Mouse (Mus musculus): ENCODE results near the gene Gcn1l1. TPM values are rescaled to one million over a fixed set of nuclear protein-coding genes. Genes with fewer than 3 reads are reported as not detected.
"Not testable (repeated sequence)": the region's sequence is repeated elsewhere in the genome, so short reads cannot be mapped to it uniquely, and the experiment has no call there.

The Gcn1l1 gene
- polyA plus RNA-seq (2016; fragmentation: Nextera tagmentation; extraction: Ambion mirVana), result 56.9 and 57.5 TPM in 2 replicates

DNA sequence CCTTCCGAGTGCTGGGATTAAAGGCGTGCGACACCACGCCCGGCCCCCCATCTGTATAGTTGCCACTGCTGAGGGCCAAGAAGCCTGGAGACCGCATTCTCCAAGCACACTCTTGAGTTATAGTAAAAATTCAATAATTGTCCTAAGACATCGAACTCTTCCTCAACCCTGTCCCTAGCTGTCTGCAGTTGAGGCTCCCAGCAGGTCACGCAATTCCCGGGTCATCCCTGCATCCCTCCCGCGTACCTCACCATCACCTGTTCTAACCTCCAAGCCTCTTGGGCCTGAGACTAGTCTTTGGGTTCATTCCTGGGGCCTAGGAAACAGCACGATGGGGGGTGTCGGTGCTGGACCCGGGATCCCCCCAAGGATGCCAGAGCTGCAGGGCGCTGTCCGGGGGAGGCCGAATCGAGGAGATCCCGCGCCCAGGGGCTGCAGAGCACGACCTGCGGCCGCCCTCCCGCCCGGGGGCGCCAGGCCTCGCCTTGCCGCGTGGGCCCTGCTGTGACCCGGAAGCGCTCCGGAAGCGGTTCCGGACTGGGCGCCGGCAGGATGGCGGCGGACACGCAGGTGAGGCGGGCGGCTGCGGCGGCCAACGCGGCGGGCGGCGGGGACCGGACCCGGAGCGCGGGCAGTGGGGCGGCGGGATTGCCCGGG lies at the start of gene Gcn1l1:
Gcn1l1 (plus strand) TSS at position 518 of the 657 bp plus-strand sequence.
- Histone ChIP-seq H3K4me1 (replicated peaks) (peaks cover 71% of the 10 kb centered on the region), H3K27me3 (ENCODE audit: insufficient read depth, poor library complexity, severe bottlenecking) (no peaks in the 10 kb centered on the region), H3K36me3 (peaks cover 51% of the 10 kb centered on the region), H3K4me3 (peak within 1 kb of the TSS; percentile 97), H3K27ac (peak within 1 kb of the TSS; percentile 94), H3K9me3 (no peaks in the 10 kb centered on the region)
- WGBS, result 2% methylated on average over 55 of the region's 55 CpGs
- peak; percentile 81 for DNase-seq (ENCODE audit: low spot score)

DNA sequence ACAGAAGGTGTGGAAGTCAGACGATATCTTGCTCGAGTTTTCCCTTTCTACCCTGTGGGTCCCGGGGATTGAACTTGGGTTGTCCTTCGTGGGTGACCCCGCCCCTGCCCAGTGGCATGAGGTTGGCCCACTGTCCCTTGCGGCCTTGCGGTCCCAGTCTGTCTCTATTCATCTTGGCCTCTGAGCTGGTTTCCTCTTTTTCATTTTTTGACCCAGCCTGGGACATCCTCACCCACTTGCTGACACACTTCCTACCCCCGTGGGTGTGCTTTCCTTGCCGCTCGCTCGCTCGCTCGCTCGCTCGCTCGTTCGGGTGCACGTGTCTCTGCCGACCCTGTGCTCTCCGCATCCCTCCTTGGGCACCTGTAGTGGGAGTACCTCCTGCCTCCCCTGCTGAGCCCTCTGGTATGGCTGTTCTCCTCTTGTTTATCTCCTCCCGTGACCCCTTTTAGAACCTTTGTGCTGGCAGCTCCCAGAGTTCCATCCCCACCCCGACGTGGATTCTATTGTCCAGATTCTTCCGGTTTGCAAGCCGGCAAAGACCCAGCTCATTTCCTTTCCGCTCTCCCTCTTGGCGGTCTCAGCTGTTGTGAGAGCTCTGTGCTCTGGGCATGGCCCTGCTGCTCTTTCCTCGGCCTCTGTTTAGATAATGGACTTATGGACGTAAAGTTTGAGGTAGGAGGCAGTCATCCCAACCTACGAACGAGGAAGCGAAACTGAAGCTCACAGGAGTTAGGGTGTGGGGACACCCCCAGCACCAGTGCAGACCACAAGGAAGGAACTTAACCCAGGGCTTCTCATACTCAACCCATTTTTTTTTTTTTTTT lies 48.8 kb upstream of the Gcn1l1 start:
- Histone ChIP-seq H3K9me3 (no peaks in the 10 kb centered on the region), H3K4me1 (replicated peaks) (peaks cover 40% of the 10 kb centered on the region), H3K4me3 (no peak overlapping the region), H3K27me3 (ENCODE audit: insufficient read depth, poor library complexity, severe bottlenecking) (no peaks in the 10 kb centered on the region), H3K27ac (peak overlapping the region; percentile 67), H3K36me3 (peaks cover 22% of the 10 kb centered on the region)
- DNase-seq (ENCODE audit: low spot score), result no peak
- WGBS, result 78% methylated on average over 32 of the region's 32 CpGs

DNA sequence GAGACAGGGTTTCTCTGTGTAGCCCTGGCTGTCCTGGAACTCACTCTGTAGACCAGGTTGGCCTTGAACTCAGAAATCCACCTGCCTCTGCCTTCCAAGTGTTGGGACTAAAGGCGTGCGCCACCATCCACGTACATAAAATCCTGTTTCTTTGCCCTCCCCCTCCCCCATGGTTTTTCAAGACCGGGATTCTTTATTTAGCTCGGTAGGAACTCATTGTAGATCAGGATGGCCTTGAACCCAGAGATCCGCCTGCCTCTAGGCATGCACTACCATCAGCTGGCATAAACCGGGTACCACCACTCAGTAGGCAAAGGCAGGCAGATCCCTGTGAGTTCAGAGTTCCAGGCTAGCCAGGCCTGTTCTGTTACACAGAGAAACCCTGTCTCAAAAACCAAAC lies 48.1 kb upstream of the Gcn1l1 start:
- 93% methylated on average over 7 of the region's 7 CpGs for WGBS
- no peaks in the 10 kb centered on the region for H3K27me3 ChIP-seq (ENCODE audit: insufficient read depth, poor library complexity, severe bottlenecking)
- no peak overlapping the region for H3K4me3 ChIP-seq
- peaks cover 42% of the 10 kb centered on the region for H3K4me1 ChIP-seq (replicated peaks)
- peaks cover 22% of the 10 kb centered on the region for H3K36me3 ChIP-seq
- H3K9me3 ChIP-seq, result no peaks in the 10 kb centered on the region
- no peak for DNase-seq (ENCODE audit: low spot score)
- H3K27ac ChIP-seq, result no peak overlapping the region

DNA sequence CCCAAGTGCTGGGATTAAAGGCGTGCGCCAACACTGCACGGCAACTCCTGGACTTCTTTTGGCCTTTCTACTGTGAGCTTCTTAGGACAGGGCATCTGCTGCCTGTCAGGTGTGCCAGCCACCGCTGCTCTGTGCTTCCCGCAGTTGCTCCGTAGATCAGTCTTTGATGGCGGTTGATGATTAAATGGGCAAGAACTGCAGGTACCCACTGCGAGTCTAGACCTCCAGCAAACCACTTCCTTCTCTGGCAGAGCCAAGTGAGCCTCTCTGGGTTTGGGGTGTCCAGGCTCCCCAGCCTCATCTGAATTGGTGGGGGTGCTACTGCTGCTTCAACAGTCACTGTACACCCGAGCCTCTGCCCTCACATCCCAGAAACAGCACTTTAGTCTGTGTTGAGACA lies 47.6 kb upstream of the Gcn1l1 start:
- H3K27me3 ChIP-seq (ENCODE audit: insufficient read depth, poor library complexity, severe bottlenecking), result no peaks in the 10 kb centered on the region
- WGBS, result 94% methylated on average over 9 of the region's 9 CpGs
- no peaks in the 10 kb centered on the region for H3K9me3 ChIP-seq
- DNase-seq (ENCODE audit: low spot score), result no peak
- peaks cover 22% of the 10 kb centered on the region for H3K36me3 ChIP-seq
- peaks cover 45% of the 10 kb centered on the region for H3K4me1 ChIP-seq (replicated peaks)
- no peak overlapping the region for H3K27ac ChIP-seq
- no peak overlapping the region for H3K4me3 ChIP-seq

DNA sequence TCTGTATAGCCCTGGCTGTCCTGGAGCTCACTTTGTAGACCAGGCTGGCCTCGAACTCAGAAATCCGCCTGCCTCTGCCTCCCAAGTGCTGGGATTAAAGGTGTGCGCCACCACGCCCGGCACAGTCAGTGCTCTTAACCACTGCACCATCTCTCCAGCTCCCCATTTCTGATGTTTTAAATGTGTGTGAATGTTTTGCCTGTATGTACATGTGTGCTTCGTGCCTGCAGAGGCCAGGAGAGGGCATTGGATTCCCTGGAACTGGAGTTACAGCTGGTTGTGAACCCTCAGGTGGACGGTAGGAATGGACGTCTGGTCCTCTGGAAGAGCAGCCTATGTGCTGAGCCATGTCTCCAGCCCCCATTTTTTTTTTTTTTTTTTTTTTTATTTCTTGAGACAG lies 46.8 kb upstream of the Gcn1l1 start:
- peaks cover 52% of the 10 kb centered on the region for H3K4me1 ChIP-seq (replicated peaks)

DNA sequence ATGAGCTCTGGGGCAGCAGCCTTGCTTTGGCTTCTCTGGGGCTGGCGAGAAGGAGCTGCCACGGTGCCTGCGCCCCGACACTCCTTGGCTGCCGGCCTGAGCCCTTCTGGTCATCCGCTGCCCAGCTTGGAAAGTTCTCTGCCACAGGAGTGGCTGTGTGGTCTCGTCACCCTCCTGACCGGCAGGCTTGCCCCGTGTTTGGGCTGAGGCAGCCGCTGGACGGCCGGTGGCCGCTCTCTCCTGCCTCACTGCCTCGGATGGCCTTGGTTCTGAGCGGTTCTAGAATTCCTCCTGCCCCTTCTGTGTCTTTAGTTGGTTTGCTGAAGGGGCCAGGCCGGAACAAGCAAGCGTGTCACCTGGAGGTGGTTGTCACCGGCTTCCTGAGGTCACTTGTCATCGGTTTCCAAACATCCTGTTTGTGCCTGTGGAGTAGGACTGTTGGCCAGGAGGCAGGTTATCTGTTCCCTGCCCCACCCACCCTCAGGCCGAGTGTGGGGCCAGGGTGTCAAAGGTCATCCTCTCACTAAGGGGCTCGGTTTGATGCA lies 44.7 kb upstream of the Gcn1l1 start:
- H3K4me1 ChIP-seq (replicated peaks), result peaks cover 61% of the 10 kb centered on the region
- H3K9me3 ChIP-seq, result no peaks in the 10 kb centered on the region
- H3K27ac ChIP-seq, result peak overlapping the region; percentile 68
- H3K36me3 ChIP-seq, result peaks cover 22% of the 10 kb centered on the region
- WGBS, result 62% methylated on average over 21 of the region's 21 CpGs
- no peak overlapping the region for H3K4me3 ChIP-seq
- DNase-seq (ENCODE audit: low spot score), result no peak
- H3K27me3 ChIP-seq (ENCODE audit: insufficient read depth, poor library complexity, severe bottlenecking), result no peaks in the 10 kb centered on the region

More for the DNA sequence above, 46.8 kb upstream of the Gcn1l1 start:
- H3K4me3 ChIP-seq; H3K9me3 ChIP-seq; DNase-seq (ENCODE audit: low spot score); H3K27me3 ChIP-seq (ENCODE audit: insufficient read depth, poor library complexity, severe bottlenecking); H3K27ac ChIP-seq: not testable (repeated sequence)
- 93% methylated on average over 8 of the region's 8 CpGs for WGBS
- peaks cover 22% of the 10 kb centered on the region for H3K36me3 ChIP-seq

DNA sequence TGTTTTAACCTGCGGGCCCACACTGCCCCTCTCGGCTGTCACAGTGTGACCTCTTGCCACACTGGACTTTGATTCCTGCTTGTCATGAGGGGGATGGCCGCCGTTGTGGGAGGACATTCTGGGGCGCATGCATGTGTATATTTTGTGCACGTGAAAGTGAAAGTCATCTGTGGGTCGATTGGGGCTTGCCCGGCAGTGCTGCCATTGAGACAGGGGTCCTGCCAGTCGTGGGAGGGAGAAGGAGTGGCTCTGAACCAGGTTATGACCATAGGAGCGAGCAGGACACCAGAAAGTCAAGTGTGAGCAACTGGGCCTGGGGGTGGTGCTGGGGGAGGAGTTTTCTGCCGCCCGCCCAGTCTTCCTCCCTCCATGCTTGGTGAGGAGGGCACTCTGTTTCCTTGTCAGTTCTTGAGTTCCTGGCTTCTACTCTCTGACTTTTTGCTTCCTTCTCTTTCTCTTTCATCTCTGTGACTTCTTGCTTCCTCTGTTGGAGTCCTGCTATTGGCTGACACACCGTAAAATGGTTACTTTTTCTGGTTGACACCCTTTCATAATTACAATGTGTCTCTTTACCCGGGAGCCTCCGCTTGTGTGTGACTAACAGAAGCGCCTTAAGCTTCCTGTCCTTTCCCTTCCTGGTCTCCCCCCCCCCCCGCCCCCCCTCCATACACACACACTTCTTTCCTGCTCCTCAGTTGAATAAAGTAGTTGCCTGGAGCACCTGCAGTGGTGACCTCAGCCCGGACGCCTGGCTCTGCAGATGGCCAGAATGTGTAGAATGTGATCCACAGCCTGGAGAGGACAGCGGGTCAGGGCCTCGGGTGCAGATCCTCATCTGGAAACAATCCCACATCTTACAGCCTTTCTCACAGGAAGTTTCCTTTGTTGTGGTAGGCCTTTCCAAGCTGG lies 43.2 kb upstream of the Gcn1l1 start:
- H3K36me3 ChIP-seq, result peaks cover 12% of the 10 kb centered on the region
- no peaks in the 10 kb centered on the region for H3K9me3 ChIP-seq
- H3K4me1 ChIP-seq (replicated peaks), result peaks cover 64% of the 10 kb centered on the region
- peak overlapping the region; percentile 81 for H3K27ac ChIP-seq
- DNase-seq (ENCODE audit: low spot score), result peak; percentile 68
- H3K27me3 ChIP-seq (ENCODE audit: insufficient read depth, poor library complexity, severe bottlenecking), result no peaks in the 10 kb centered on the region
- WGBS, result 65% methylated on average over 21 of the region's 21 CpGs
- H3K4me3 ChIP-seq, result 0 out of 2 replicates have a peak overlapping the region, but pooled peaks have one; percentile 11

DNA sequence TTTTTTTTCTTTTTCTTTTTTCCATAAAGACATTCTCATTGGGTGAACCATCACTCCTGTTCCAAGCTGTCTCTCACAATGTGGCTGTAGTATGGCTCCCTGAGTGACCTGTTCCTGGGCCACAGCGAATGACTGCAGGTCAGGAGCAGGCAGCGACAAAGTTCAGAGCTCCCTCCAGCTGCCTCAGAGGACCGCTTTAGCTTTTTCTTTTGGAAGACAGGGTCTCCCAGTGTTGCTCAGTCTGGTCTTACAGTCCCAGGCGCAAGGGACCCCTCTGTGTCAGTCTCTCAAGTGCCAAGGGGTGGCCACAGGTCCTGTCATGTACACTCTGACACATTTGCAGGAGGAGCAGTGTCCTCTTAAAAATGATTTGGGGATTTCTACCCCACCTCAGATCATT lies 42.5 kb upstream of the Gcn1l1 start:
- DNase-seq (ENCODE audit: low spot score), result no peak
- peaks cover 5% of the 10 kb centered on the region; the same call in 1 of the 2 replicates for H3K36me3 ChIP-seq
- peak overlapping the region; percentile 81 for H3K27ac ChIP-seq
- WGBS, result 79% methylated on average over 4 of the region's 4 CpGs
- H3K4me1 ChIP-seq (replicated peaks), result peaks cover 64% of the 10 kb centered on the region
- no peaks in the 10 kb centered on the region for H3K9me3 ChIP-seq
- H3K4me3 ChIP-seq, result no peak overlapping the region
- no peaks in the 10 kb centered on the region for H3K27me3 ChIP-seq (ENCODE audit: insufficient read depth, poor library complexity, severe bottlenecking)

DNA sequence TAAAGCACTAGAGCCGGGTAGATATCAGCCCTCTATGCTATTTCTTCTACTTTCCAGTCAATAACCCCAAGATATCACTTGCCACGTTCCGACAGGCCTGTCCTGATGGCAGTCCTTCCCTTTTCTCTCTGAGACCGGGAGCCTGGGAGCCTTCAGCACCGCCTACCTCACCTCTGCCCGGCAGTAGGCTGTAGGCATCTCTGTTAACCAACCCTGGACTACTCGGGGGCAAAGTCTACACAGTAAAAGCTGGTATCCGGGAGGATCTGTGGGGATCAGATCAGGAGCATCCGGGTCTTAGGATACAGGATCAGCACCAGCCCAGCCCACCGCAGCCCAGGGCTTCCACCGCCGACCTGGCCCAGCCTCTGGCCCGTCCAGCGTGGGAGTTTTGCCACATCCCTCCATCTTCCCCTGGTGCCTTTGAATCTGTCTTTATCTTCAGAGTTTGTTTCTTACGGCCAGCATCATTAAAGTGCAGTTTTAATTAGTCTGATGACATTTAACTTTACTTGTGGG lies 42.0 kb upstream of the Gcn1l1 start:
- peaks cover 66% of the 10 kb centered on the region for H3K4me1 ChIP-seq (replicated peaks)
- DNase-seq (ENCODE audit: low spot score), result no peak
- WGBS, result 75% methylated on average over 15 of the region's 15 CpGs
- H3K9me3 ChIP-seq, result no peaks in the 10 kb centered on the region
- no peak overlapping the region for H3K4me3 ChIP-seq
- H3K27ac ChIP-seq, result peak overlapping the region; percentile 81; the same call in 1 of the 2 replicates
- H3K27me3 ChIP-seq (ENCODE audit: insufficient read depth, poor library complexity, severe bottlenecking), result no peaks in the 10 kb centered on the region
- H3K36me3 ChIP-seq, result peaks cover 4% of the 10 kb centered on the region; the same call in 1 of the 2 replicates

DNA sequence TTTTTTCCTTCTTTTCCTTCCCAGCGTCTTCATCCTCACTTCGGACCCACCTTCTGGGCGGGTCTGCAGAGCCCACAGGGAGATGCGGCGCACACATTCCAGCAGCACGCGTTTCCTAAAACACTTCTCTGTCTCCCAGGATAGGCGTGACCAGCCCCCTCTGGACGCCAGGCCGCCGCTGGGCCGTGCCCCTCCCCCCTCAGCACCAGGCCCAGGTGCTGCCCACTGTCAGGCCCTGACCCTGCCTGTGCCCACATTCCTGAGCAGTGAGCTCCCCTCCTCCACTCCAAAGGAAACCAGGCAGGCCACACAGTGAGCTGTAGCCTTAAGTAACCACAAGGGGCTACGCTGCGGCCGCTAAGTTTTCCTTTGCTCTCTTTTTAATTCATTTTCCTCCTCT lies 41.1 kb upstream of the Gcn1l1 start:
- H3K4me1 ChIP-seq (replicated peaks), result peaks cover 72% of the 10 kb centered on the region
- peak overlapping the region; percentile 32 for H3K4me3 ChIP-seq
- WGBS, result 4% methylated on average over 15 of the region's 15 CpGs
- H3K27me3 ChIP-seq (ENCODE audit: insufficient read depth, poor library complexity, severe bottlenecking), result no peaks in the 10 kb centered on the region
- no peaks in the 10 kb centered on the region for H3K36me3 ChIP-seq
- peak; percentile 65 for DNase-seq (ENCODE audit: low spot score)
- no peaks in the 10 kb centered on the region for H3K9me3 ChIP-seq
- peak overlapping the region; percentile 81 for H3K27ac ChIP-seq

DNA sequence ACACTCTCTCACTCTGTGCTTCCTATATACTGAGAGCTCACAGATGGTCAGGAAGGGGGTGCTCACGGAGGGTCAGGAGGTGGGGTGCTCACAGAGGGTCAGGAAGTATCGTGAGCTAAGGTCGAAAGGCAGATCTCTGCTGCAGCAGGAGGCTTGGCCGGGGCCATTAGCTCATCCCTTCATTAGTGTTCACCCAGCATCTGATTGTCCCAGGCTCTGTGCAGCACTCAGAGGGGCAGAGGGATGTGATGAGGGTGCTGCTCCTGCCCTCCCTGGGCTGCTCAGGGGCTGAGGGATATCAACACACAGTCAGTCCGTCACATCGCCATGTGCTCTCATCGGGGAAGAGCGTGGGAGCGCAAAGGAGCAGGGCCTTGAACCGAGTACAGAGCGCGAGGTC lies 40.6 kb upstream of the Gcn1l1 start:
- H3K36me3 ChIP-seq, result no peaks in the 10 kb centered on the region
- peaks cover 77% of the 10 kb centered on the region for H3K4me1 ChIP-seq (replicated peaks)

DNA sequence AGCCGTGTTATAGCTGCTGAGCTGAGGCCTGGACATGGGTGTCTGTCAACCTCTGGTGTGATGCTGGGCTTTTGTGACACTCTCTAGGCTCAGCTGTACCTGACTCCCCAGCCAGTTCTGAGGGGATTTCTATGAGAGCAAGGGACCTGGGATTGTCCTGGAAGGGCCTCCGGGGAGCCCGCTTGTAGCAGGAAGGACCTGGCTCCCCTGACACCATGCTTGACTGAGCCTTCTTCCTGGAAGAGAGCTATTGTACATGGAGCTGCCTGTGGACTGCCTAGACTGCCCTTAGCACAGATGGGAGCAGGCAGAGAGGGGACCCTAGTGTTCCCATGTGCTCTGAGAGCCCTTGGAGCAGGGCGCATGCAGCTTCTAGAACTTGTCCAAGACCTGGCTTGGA lies 39.6 kb upstream of the Gcn1l1 start:
- DNase-seq (ENCODE audit: low spot score), result no peak
- Histone ChIP-seq H3K27ac (peak overlapping the region; percentile 70), H3K4me3 (no peak overlapping the region), H3K27me3 (ENCODE audit: insufficient read depth, poor library complexity, severe bottlenecking) (no peaks in the 10 kb centered on the region), H3K36me3 (no peaks in the 10 kb centered on the region), H3K4me1 (replicated peaks) (peaks cover 81% of the 10 kb centered on the region), H3K9me3 (no peaks in the 10 kb centered on the region)
- 86% methylated on average over 4 of the region's 4 CpGs for WGBS

More for the DNA sequence above, 40.6 kb upstream of the Gcn1l1 start:
- Histone ChIP-seq H3K4me3 (peak overlapping the region; percentile 32), H3K27me3 (ENCODE audit: insufficient read depth, poor library complexity, severe bottlenecking) (no peaks in the 10 kb centered on the region), H3K27ac (peak overlapping the region; percentile 81), H3K9me3 (no peaks in the 10 kb centered on the region)
- no peak for DNase-seq (ENCODE audit: low spot score)
- WGBS, result 50% methylated on average over 12 of the region's 12 CpGs

Measured in hindbrain, embryonic 10.5 days (tissue).